ENCODE assay signal across 8 mouse cellular contexts in genomic region chr13:31518411-31518886, GRCm38 (mm10). TPM values are rescaled to one million over a fixed set of nuclear protein-coding genes. Genes with fewer than 3 reads are reported as not detected.
DNase-seq lines count a peak whose midpoint lies in the region; ATAC-seq and TF ChIP-seq lines count a peak whose summit lies in the region.
"Had no signal": no experiment of that assay in that cellular context is flagged by ENCODE, and none has a peak within 500 bp of the region (broad histone marks: within the 10 kb centered on the region; RNA-seq: fewer than 3 reads in every experiment).

No protein-coding gene starts in this region.

- no peak overlapping the region for H3K4me3 ChIP-seq in heart, postnatal 0 days (ENCODE audit: low read depth, low read length)
- no peak overlapping the region for H3K4me3 ChIP-seq in lung, postnatal 0 days (ENCODE audit: low read depth, low read length)
- H3K4me3 ChIP-seq: hindbrain, embryonic 15.5 days had no signal

- 23% methylated on average over 10 of the region's 10 CpGs for WGBS in heart, postnatal 0 days
- 28% methylated on average over 10 of the region's 10 CpGs for WGBS in lung, postnatal 0 days

- no peak for TF ChIP-seq CTCF in heart, postnatal 0 days (IDR thresholded peaks at IDR 0.05; ENCODE audit: low read depth)
- TF ChIP-seq CTCF in lung, postnatal 0 days (IDR thresholded peaks at IDR 0.05) = no peak

- ATAC-seq in heart, postnatal 0 days (ENCODE audit: insufficient read depth, low read depth) = peak; percentile 47; the same call in 1 of the 2 replicates
- ATAC-seq in lung, postnatal 0 days = peak; percentile 74

- peak overlapping the region; percentile 7; the same call in 1 of the 2 replicates for H3K27ac ChIP-seq in heart, postnatal 0 days (ENCODE audit: low read depth)
- 0 out of 2 replicates have a peak overlapping the region, but pooled peaks have one; percentile 15 for H3K27ac ChIP-seq in lung, postnatal 0 days (ENCODE audit: low read length)
- H3K27ac ChIP-seq: hindbrain, embryonic 15.5 days had no signal

- DNase-seq in left cerebral cortex, postnatal 4 days = peak; percentile 66
- no peak for DNase-seq in left cerebral cortex, adult 9 months (ENCODE audit: low spot score in 2 of 2)
- DNase-seq in brain, adult 2 months (ENCODE audit: low read depth, low spot score) = peak; percentile 4
- DNase-seq in heart, postnatal 0 days (ENCODE audit: low spot score) = peak; percentile 14
- DNase-seq in lung, postnatal 0 days (ENCODE audit: low spot score) = peak; percentile 78
- no peak for DNase-seq in thymus, postnatal 36 days
- DNase-seq in spleen, adult 12 weeks (ENCODE audit: low spot score) = no peak

- H3K27me3 ChIP-seq in heart, postnatal 0 days (ENCODE audit: control insufficient read depth, insufficient read depth, low read length) = no peaks in the 10 kb centered on the region
- no peaks in the 10 kb centered on the region for H3K27me3 ChIP-seq in lung, postnatal 0 days (replicated peaks; ENCODE audit: insufficient read depth, low read length)
- H3K27me3 ChIP-seq: hindbrain, embryonic 15.5 days had no signal

- no peak overlapping the region for H3K4me2 ChIP-seq in heart, postnatal 0 days (ENCODE audit: low read depth, low read length)
- H3K4me2 ChIP-seq in lung, postnatal 0 days (replicated peaks; ENCODE audit: low read depth, low read length) = no peak overlapping the region
- H3K4me2 ChIP-seq: hindbrain, embryonic 15.5 days had no signal

- TF ChIP-seq EP300 in heart, postnatal 0 days (IDR thresholded peaks at IDR 0.05; ENCODE audit: low read depth) = no peak
- no peak; the same call in 1 of the 2 replicates for TF ChIP-seq EP300 in lung, postnatal 0 days (IDR thresholded peaks at IDR 0.05)

- no peaks in the 10 kb centered on the region for H3K36me3 ChIP-seq in heart, postnatal 0 days (replicated peaks; ENCODE audit: control insufficient read depth, insufficient read depth, low read length)
- H3K36me3 ChIP-seq in lung, postnatal 0 days (ENCODE audit: insufficient read depth, low read length) = no peaks in the 10 kb centered on the region
- H3K36me3 ChIP-seq: hindbrain, embryonic 15.5 days had no signal

- H3K4me1 ChIP-seq in heart, postnatal 0 days (ENCODE audit: control insufficient read depth, insufficient read depth) = no peaks in the 10 kb centered on the region
- no peaks in the 10 kb centered on the region for H3K4me1 ChIP-seq in lung, postnatal 0 days (ENCODE audit: insufficient read depth, low read depth, low read length)
- H3K4me1 ChIP-seq: hindbrain, embryonic 15.5 days had no signal

- intact Hi-C loops in left cerebral cortex, postnatal 4 days (cut with DNase I) = no loop called here

- no peaks in the 10 kb centered on the region for H3K9me3 ChIP-seq in heart, postnatal 0 days (replicated peaks; ENCODE audit: control insufficient read depth, low read length)
- H3K9me3 ChIP-seq in lung, postnatal 0 days (ENCODE audit: low read length) = no peaks in the 10 kb centered on the region
- H3K9me3 ChIP-seq: hindbrain, embryonic 15.5 days had no signal

- H3K9ac ChIP-seq in heart, postnatal 0 days (replicated peaks; ENCODE audit: low read depth, low read length) = no peak overlapping the region
- H3K9ac ChIP-seq in lung, postnatal 0 days (replicated peaks; ENCODE audit: low read depth) = no peak overlapping the region
- H3K9ac ChIP-seq: hindbrain, embryonic 15.5 days had no signal

RNA-seq across cellular contexts. Expression of gene Foxq1, which starts 37.5 kb away (rescaled TPM):
- 1 to 10 TPM; 3.8 to 4.6 TPM for total RNA-seq in left cerebral cortex, postnatal 4 days (2021)
- total RNA-seq in heart, postnatal 0 days (2014; rRNA removed; ENCODE audit: low replicate concordance) = 0.54 and 8.0 TPM in 2 replicates
- polyA plus RNA-seq in heart, postnatal 0 days (2015; fragmentation: Nextera tagmentation; extraction: Ambion mirVana) = 0.07 TPM in 2 replicates
- polyA plus RNA-seq in lung, postnatal 0 days (2015; fragmentation: Nextera tagmentation; extraction: Ambion mirVana) = 2.2 and 2.7 TPM in 2 replicates

RNA-seq across cellular contexts. Expression of gene A530084C06Rik, which starts 40.7 kb away (rescaled TPM):
- total RNA-seq in left cerebral cortex, postnatal 4 days (2021) = 1 to 10 TPM; 1.6 to 2.4 TPM
- total RNA-seq in heart, postnatal 0 days (2014; rRNA removed; ENCODE audit: low replicate concordance) = not detected in 2 replicates
- polyA plus RNA-seq in heart, postnatal 0 days (2015; fragmentation: Nextera tagmentation; extraction: Ambion mirVana) = not detected in 2 replicates
- polyA plus RNA-seq in lung, postnatal 0 days (2015; fragmentation: Nextera tagmentation; extraction: Ambion mirVana) = not detected in 2 replicates
- polyA plus RNA-seq: hindbrain, embryonic 15.5 days had no signal

Comparison
In these comparisons a context has a peak if more than half of its experiments do, and no peak if none do; other contexts are left out.
1. DNase-seq: peak in left cerebral cortex, postnatal 4 days (single experiment), brain, adult 2 months (single experiment), heart, postnatal 0 days (single experiment) and lung, postnatal 0 days (single experiment); none in left cerebral cortex, adult 9 months (0 of 2), thymus, postnatal 36 days (0 of 2) and spleen, adult 12 weeks (single experiment).